Mouse (Mus musculus): ENCODE data around the gene Tipin.
A peak's percentile ranks its signal among the peaks of the same experiment; 100 is the strongest.

The Tipin gene

GRCm38 (mm10) chr9:64281105-64281780, at the start of gene Tipin:
Tipin (plus strand) TSS chr9:64281581.
- DNase-seq (ENCODE audit: low read depth in 2 of 2, low spot score in 2 of 2) = peak; percentile 93 to 96

GRCm38 (mm10) chr9:64231674-64232073, 49.7 kb upstream of the Tipin start:
- no peak for DNase-seq (ENCODE audit: low read depth in 2 of 2, low spot score in 2 of 2)

- no peak for DNase-seq (ENCODE audit: low read depth in 2 of 2, low spot score in 2 of 2)
These were observed 49.0 kb upstream of the Tipin start for GRCm38 (mm10) chr9:64232257-64232957.

GRCm38 (mm10) chr9:64233656-64234055, 47.7 kb upstream of the Tipin start:
- DNase-seq (ENCODE audit: low read depth in 2 of 2, low spot score in 2 of 2) = no peak

GRCm38 (mm10) chr9:64234768-64235435, 46.5 kb upstream of the Tipin start, which contains the start of gene Uchl4:
Uchl4 (plus strand) TSS chr9:64235201.
- no peak for DNase-seq (ENCODE audit: low read depth in 2 of 2, low spot score in 2 of 2)

- no peak for DNase-seq (ENCODE audit: low read depth in 2 of 2, low spot score in 2 of 2)
These were observed 45.3 kb upstream of the Tipin start for GRCm38 (mm10) chr9:64236056-64236455.

GRCm38 (mm10) chr9:64240116-64240515, 41.3 kb upstream of the Tipin start:
- DNase-seq (ENCODE audit: low read depth in 2 of 2, low spot score in 2 of 2) = no peak

GRCm38 (mm10) chr9:64240681-64241080, 40.7 kb upstream of the Tipin start:
- no peak for DNase-seq (ENCODE audit: low read depth in 2 of 2, low spot score in 2 of 2)

GRCm38 (mm10) chr9:64242381-64242831, 39.0 kb upstream of the Tipin start:
- DNase-seq (ENCODE audit: low read depth in 2 of 2, low spot score in 2 of 2) = no peak

- DNase-seq (ENCODE audit: low read depth in 2 of 2, low spot score in 2 of 2) = no peak
These were observed 32.0 kb upstream of the Tipin start for GRCm38 (mm10) chr9:64249371-64249770.

GRCm38 (mm10) chr9:64250111-64250730, 31.2 kb upstream of the Tipin start:
- DNase-seq (ENCODE audit: low read depth in 2 of 2, low spot score in 2 of 2) = no peak

GRCm38 (mm10) chr9:64252591-64253020, 28.8 kb upstream of the Tipin start:
- DNase-seq (ENCODE audit: low read depth in 2 of 2, low spot score in 2 of 2) = no peak

- peak; percentile 99 for DNase-seq (ENCODE audit: low read depth in 2 of 2, low spot score in 2 of 2)
These were observed 28.1 kb upstream of the Tipin start, which contains the start of gene Map2k1 for GRCm38 (mm10) chr9:64253021-64253904. Map2k1 (minus strand) TSS chr9:64253631.

- DNase-seq (ENCODE audit: low read depth in 2 of 2, low spot score in 2 of 2) = no peak
These were observed 26.0 kb upstream of the Tipin start for GRCm38 (mm10) chr9:64255422-64255821.

- DNase-seq (ENCODE audit: low read depth in 2 of 2, low spot score in 2 of 2) = no peak
These were observed 25.2 kb upstream of the Tipin start for GRCm38 (mm10) chr9:64256204-64256603.

- no peak for DNase-seq (ENCODE audit: low read depth in 2 of 2, low spot score in 2 of 2)
These were observed 21.5 kb upstream of the Tipin start for GRCm38 (mm10) chr9:64259906-64260305.

GRCm38 (mm10) chr9:64261023-64261422, 20.4 kb upstream of the Tipin start:
- no peak for DNase-seq (ENCODE audit: low read depth in 2 of 2, low spot score in 2 of 2)

GRCm38 (mm10) chr9:64264813-64265212, 16.6 kb upstream of the Tipin start:
- DNase-seq (ENCODE audit: low read depth in 2 of 2, low spot score in 2 of 2) = no peak

GRCm38 (mm10) chr9:64267231-64267630, 14.2 kb upstream of the Tipin start:
- DNase-seq (ENCODE audit: low read depth in 2 of 2, low spot score in 2 of 2) = no peak

GRCm38 (mm10) chr9:64268196-64268595, 13.2 kb upstream of the Tipin start:
- no peak for DNase-seq (ENCODE audit: low read depth in 2 of 2, low spot score in 2 of 2)

Measured in CD8-positive naive resting alpha-beta T cell, adult 2 months (primary cell).